Mouse (Mus musculus): Measurements from ENCODE around the gene Mroh2a. TPM values are rescaled to one million over a fixed set of nuclear protein-coding genes. Genes with fewer than 3 reads are reported as not detected.

Mroh2a gene
- total RNA-seq (2022) = under 1 TPM in 2 of 4 experiments, not detected in 2; 0.10 to 0.16 TPM

DNA sequence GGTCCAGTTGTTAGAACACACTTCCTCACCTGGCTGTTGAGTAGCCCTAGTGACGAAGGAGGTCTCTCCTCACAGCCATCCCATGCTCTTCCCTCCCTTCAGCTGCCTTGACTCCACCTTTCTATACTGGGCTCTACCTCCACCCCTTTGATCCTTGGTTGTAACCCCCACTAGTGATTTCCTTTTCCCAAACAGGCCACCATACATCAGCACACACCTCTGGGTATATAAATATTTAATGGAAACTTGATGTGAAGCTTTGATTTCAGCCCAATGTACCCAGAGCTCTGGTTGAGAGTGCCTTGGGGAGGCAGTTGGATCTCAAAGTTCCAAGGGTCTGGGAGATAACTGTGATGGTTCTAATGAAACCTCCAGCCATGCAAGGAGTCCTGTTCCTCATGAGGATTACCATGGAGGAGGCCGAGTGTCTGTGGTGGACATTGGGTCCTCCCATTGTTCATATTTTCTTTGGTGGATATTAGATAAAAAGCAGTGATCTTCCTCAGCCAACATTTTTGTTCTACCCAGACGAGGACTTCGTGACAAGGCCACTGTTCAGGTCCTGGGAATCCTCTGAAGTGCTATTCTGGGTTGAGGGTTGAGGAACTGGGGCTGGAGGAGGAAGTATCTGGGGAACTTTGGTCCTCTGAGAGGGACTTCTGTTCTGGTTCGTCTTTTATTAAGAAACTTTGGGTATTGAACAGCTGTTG, at the start of gene Mroh2a:
TSS of gene Mroh2a (plus strand) at position 317 of the 710 bp plus-strand sequence.
- DNase-seq = no peak

DNA sequence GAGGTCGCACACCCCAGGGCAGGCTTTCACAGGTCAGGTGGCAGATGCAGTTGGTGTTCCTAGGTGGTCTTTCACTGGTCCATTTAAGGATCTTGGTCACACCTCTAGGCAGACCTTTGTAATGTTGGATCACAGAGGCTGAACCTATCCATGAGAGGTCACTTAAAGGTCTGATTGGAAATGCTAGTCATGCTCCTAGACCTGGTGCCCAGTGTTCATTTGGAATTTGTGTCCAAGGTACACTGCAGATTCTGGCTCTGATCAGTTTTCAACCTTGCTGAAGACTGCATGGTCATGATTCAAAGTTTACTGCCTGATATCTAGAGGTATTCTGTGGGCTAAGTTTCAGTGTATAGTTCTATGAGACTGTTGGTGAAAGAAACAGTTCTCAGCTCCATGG, 47.1 kb upstream of the Mroh2a start:
- DNase-seq = no peak

DNA sequence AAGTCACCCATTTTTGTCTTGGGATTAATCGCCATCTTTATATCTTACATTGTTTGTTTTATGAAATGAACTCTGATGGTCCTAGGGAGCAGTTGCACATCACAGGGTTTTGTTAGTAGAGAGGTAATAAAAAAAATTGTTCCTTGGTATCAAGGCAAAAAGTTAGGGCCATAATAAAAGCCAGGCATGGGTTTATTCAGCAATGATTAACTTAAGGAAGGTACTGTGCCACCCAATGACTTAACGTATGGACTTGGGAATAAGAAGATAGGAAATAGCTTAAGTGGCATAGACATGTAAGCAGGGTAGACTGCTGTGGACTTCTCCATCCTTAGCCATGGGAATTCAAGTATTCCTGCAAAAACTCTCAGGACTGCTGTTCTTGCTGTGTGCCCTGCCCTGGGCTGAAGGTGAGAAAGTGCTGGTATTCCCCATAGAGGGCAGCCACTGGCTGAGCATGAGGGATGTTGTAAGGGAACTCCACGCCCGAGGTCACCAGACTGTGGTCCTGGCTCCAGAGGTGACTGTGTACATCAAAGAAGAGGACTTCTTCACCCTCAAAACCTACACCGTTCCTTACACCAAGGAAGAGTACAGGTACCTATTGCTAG, 40.4 kb upstream of the Mroh2a start:
- DNase-seq = no peak

DNA sequence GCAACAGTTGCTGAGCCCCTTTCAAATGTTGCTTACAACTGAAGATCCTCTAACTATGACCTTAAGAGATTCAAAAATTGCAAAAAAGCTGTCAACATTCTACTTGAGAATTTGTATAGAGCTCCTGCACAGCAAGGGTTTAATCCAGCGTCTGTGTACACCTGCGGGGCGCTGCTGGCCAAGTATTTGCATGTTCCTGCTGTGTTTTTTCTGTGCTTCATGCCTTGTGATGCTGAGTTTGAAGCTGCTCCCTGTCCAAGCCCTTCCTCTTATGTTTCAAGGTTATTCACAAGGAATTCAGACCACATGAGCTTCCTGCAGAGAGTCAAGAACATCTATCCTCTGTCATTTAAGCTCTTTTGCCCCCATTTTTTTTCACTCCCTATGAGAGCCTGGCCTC, 34.6 kb upstream of the Mroh2a start:
- DNase-seq = no peak

DNA sequence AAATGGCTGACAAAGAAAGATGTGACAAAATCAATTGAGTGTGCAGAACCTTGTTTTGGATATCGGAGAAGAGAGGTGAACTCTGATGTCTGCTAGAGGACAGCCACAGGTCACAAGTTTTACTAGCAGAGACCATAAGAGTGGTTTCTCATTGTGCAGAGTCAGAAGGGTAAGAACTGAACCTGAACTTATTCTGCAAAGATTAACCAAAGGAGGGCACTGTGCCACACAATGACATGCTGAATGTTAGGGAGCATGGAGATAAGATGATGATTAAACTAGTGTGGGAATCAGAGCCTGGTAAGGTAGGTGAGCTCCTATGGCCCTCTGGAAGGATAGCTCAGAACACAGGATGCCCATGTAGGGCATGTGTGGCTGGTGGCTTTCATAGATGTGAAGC, 31.1 kb upstream of the Mroh2a start:
- DNase-seq = no peak

DNA sequence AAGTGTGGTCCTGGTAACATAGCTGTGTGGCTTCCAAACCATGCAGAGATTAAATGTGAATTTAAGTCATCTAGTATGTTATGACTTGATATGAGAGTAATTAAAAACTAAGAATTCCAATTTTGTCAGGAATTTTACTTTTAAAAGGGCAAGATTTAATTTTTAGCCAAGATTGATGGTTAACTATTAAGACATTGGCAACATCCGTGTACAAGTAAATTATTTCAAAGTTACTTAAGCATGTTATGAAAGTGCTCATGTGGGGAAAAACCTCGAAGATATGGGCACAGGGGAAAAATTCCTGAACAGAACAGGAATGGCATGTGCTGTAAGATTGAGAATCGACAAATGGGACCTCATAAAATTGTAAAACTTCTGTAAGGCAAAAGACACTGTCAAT, 29.3 kb upstream of the Mroh2a start:
- DNase-seq = no peak

DNA sequence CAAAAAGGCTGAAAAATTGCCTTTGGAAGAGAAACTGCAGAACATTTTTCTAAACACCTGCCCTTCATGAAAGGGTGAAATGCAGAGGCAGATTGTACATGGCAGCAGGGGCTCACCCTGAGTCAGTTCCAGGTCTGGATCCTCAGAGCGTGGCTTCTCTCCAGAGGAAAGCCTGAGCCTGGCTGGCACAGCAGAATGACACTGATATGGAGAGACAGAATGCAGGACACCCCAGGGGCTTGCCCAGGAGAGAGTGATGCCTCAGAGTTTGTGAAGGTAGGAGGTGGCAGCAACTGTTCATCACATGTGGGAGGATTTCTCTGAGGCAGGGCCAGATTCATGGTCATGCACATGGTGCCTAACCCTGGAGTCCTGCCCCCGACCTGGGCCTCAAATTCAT, 26.8 kb upstream of the Mroh2a start:
- DNase-seq = no peak

DNA sequence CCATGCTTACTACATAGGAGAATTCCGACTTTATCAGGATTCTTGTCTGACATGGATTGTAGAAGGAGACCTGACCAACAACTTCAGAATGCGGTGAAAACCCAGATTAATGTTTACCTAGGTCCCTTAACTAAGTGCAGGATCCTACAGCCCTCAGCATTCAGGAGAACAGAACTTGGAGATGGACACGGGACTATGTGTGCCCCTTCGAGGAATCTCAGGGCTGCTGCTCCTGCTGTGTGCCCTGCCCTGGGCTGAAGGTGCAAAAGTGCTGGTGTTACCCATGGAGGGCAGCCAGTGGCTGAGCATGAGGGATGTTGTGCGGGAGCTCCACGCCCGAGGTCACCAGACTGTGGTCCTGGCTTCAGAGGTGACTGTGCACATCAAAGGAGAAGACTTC, 26.3 kb upstream of the Mroh2a start, which contains the start of gene Ugt1a2:
TSS of gene Ugt1a2 (plus strand) at position 146 of the 400 bp plus-strand sequence.
- DNase-seq = no peak

DNA sequence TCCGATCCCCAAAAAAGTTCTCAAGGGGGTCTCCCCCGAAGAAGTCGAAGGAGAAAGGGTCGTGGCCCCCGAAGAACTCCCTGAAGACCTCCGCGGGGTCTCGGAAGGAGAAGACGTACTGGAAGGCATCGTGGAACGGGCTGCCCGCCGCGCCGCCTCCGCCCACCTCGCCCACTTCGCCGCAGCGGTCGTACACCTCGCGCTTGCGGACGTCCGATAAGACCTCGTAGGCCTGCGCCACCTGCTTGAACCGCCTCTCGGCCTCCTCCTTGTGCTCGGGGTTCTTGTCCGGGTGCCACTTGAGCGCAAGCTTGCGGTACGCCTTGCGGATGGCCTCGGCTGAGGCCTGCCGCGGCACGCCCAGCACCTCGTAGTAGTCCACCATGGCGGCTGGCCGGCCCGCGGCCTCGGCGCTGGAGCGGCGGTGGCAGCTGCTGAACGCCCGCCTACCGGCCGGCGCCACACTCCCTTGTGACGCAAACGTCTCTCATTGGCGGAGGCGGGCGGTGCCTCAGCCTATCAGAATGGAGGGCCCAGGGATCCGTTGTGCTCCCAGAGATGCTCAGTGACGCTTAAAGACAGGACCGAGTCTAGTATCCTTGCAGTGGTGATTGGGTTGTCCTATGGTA, 21.4 kb upstream of the Mroh2a start, which contains the start of gene Dnajb3:
TSS of gene Dnajb3 (minus strand) at position 489 of the 629 bp plus-strand sequence.
- peak; percentile 60 for DNase-seq

DNA sequence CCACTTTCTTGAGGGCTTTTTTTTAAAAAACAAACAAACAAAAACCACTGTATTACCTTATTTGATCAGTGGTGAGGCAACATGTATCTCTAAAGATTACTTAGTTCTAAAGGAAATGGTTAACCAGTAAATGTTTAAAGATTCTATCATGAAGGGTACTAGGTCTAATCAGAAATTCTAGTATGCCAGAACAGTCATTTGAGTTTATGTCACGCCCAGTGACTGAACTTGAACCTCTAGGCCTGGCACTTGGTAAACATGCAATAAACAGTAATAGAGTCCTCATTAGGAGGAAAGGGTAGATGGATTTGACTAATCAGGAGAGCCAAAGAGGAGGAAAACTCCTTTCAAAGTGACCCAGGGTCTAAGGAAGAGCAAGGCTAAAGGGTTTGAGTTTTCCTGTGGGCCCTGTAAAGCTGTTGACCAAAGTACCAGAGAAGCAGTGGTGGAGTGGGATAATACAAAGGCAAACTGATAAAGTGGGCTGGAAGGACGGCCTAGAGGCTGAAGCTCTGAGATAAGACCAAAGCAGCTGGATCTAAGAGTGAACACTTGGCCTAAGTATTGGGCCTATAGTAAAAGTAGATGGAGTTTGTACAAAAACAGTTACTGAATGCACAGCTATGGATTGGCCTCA, 19.8 kb upstream of the Mroh2a start:
- DNase-seq = no peak

DNA sequence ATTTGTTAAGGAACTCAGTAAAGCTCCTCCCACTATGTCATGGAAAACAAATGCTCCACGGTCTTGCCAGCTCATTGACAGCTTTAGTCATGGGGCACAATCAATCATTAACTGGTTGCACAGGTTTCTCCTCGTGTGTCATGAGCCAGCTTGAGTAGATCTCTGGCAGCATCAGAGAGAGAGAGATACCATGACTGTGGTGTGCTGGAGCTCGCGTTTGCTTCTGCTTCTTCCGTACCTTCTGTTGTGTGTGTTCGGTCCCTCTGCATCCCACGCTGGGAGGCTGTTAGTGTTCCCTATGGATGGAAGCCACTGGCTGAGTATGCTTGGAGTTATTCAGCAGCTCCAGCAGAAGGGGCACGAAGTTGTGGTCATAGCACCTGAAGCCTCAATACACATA, 15.0 kb upstream of the Mroh2a start, which contains the start of gene Ugt1a1:
TSS of gene Ugt1a1 (plus strand) at position 148 of the 400 bp plus-strand sequence.
- DNase-seq = no peak

DNA sequence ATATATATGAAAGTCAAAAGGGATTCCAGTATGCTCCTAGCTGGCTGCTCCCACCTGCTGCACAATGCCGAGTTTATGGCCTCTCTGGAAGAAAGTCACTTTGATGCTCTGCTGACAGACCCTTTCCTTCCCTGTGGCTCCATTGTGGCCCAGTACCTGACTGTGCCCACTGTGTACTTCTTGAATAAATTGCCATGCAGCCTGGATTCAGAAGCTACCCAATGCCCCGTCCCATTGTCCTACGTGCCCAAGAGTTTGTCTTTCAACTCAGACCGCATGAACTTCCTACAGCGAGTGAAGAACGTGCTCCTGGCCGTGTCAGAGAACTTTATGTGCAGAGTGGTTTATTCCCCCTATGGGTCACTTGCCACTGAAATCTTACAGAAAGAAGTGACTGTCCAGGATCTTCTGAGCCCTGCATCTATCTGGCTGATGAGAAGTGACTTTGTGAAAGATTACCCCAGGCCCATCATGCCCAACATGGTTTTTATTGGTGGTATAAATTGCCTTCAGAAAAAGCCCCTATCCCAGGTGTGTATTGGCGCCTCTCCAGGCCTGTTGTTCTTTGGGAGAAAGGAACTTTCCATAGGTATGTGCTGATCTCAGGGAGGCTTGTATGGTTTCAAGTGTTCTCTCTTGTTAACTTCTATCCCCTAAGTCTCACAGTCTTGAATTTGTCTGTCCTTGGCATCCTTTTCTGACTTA, 14.3 kb upstream of the Mroh2a start:
- DNase-seq = no peak

DNA sequence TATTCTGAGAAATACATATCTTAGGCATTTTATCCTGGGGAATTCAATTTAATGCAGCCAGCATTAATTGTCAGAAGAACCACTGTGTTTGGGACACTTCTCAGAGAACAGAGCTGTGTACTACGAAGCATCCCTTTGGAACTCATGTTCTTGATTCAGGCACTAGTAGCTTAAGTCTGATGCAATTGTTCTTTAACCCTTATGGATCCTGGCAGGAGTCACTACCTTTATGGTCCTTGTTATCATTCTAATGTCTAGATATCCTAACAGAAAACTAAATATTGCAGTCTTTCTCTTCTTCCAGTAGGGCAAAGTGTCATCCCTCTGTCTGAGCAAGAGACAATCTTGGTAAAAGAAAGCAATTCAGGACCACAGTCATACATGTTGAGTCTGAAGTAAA, 13.7 kb upstream of the Mroh2a start:
- no peak for DNase-seq

DNA sequence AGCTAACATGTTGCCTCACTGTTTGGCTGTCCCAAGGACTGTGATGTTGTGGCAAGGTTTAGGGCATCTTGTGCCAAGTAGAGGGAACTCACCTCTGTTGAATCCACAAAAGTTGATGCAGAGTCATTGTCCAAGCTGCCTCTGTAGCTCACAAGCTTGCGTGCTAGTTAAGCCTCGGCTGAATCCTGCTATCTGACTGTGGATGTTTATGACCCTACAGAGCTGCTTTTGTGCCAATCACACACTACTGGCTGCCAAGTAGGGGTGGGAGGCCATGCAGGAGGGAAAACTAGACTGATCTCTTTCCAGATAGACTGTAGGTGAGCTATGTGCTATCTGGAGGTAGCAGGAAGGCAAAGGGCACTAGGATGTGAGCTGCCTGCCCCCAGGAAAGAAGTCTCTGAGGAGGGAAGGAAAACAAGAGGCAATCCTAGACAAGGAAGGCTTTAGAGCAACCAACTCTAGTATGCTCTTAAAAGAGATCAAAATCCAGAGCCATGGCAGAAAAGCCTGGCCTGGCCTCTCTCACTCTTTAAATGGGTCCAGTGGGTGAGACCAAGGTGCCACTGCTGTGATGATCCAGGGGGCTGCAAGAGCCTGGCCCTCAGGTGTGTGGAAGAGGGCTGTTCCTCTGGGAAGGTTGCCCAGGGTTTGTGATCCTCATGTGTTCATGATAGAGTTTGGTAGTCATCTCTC, 12.9 kb upstream of the Mroh2a start:
- no peak for DNase-seq

DNA sequence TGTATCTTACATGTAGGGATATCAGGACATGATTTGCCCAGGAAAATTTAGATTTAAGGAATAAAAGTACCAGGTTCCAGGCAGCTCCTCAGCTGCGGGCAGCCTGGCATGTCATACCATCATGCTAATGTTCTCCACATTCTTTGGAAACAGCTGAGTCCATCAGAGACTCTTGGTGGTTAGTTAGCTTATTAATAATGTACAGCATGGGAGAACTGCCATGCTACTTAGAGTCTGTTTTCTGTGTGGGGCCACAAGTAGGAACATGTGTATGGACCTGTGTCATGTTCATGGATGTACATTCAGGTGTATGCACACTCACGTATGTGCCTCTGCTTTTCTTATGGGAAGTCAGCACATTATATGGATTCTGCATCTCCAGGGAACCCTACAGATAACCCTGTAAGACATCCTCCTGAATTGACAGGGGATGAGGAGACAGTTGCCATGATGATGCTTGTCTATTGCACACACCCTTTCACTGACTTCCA, 12.3 kb upstream of the Mroh2a start:
- no peak for DNase-seq

DNA sequence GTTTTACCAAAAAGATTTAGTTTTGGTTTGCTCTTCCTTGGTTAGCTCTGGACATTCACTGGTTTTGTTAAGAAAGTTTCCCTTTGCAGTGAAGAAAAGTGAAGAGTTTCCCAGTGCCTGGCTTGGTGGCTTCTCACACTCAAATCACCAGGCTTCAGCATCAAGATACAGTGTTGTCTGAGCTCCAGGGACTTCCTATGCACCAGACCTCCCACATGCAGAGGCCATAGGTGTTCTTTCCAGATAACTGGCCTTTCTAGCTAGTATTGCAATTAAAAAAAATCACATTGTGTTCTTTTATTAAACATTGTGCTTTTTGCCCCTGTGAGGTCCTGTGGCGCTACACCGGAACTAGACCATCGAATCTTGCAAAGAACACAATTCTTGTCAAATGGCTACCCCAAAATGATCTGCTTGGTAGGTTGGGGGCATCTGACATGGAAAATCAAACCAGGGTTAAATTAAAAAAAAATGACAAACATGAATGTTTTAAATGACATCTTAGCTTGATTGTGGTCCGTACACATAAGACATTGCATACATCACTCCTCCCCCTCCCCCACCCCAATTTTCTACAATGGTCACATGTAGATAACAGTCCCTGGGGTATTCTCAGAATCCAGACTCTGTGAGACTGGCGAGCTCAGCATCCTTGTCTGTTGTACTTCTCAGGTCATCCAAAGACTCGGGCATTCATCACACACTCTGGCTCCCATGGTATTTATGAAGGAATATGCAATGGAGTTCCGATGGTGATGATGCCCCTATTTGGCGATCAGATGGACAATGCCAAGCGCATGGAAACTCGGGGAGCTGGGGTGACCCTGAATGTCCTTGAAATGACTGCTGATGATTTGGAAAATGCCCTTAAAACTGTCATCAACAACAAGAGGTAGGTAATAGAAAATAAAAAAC, 11.1 kb upstream of the Mroh2a start:
- no peak for DNase-seq

DNA sequence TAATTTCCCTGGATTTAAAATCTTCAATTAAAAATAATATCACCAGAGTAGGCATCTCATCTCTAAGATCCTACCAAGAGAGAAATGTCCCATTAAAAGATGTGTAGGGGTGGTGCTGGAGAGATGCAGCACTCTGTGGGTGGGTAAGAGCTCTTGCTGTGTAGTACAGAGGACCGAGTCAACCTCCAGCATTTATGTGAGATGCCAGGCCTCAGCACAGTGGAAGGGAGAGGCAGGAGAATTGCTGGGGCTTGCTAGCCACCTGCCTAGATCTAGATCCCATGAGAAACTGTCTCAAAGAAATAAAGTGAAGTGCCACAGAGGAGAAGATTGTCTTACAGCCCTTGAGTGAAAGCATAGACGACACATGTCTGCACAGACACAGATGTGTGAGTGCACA, 10.2 kb upstream of the Mroh2a start:
- no peak for DNase-seq

DNA sequence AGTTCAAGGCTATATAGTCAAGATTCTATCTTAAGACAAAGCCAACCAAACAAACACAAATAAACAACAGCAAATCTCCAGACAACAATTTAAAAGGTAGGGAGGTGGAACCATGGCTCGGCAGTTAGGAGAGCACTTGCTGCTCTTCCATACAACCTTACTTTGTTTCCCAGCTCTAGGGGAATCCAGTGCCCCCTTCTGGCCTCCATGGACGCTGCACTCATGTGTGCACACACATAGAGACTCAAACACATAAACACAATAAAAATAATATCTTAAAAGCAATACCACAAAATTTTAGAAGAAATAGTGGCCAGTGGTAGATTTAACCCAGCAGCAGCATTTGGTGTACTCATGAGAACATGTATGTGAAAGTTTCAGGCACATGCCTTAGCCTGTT, 9.6 kb upstream of the Mroh2a start:
- DNase-seq = no peak

DNA sequence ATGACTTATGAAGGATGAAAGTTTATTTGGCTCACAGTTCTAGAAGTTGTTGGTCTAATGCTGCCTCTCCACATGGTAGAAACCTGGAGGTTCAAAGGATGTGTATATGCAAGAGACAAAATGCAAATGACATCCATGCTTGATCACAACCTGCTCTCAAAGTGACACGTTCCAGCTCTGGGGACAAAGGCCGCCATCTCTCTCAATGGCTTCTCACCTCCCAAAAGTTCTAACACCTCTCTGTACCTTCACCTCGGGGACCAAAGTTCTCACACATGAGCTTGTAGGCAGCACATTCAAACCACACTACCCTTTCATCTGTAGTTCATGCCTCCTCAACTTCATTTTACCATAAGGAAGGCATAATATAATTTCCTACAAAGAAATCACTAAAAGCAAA, 9.2 kb upstream of the Mroh2a start:
- DNase-seq = no peak

DNA sequence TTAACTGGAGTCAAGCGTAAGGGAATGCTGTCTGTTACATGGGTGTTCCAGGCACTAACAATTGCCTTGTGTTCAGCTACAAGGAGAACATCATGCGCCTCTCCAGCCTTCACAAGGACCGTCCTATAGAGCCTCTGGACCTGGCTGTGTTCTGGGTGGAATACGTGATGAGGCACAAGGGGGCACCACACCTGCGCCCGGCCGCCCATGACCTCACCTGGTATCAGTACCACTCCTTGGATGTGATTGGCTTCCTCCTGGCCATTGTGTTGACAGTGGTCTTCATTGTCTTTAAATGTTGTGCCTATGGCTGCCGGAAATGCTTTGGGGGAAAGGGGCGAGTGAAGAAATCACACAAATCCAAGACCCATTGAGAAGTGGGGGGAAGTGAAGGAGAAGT, 8.7 kb upstream of the Mroh2a start:
- DNase-seq = no peak

DNA sequence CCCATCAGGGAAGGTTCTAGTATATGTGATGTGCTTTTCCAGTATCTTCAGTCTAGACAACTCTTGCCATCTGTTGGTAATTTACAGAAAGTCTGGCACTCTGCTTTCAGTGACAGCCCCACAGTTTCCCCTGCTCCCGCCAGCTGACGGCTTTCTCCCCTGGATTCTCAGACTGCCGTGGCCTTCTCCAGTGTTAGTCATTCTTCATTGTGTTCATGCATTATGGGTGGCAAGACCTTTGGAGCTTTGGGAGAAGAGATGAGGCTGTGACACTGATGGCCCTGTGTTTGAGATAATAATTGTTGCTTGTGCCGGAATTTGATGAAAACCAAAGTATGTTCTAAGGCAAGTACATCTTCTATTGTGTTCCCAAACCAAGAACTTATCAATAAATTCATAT, 8.2 kb upstream of the Mroh2a start:
- no peak for DNase-seq
